Mouse (Mus musculus): Measurements from ENCODE around the gene A830018L16Rik.
"Not testable (repeated sequence)": the region's sequence is repeated elsewhere in the genome, so short reads cannot be mapped to it uniquely, and the experiment has no call there.

Gene A830018L16Rik

DNA sequence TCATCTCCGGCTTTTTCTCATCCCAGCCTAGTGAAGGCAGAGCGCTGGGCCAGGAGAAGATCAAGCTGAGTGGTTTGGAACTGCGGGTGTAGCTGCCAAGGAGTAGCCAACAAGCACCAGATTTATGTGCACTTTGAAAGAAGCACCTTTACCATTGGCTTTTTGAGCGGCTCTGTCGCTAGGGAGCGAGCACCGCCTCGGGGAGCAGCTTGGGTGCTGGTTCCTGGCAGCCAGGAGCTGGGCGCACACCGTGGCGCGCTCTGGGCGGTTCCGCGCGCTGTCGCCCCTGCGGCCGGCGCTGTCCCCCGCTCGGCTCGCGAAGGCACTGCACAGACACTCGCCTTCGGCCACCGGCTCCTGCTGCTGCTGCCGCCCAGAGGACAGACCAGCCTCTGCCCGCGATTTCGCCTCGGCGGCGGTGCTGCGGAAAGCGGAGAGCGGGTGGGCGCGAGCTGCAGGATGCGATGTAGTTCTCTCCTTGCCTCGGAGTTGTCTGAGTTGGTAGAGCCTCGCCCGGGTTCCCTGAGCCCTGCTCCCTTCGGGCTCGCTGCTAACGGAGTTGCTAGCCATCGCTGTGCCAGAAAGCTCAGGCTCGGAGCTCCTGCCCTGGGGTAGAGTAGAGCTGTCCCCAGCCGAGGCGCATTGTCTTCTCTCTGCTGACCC, at the start of gene A830018L16Rik:
A830018L16Rik (plus strand) TSS at position 212 of the 663 bp plus-strand sequence.
- peak in 1 of 2 experiments; percentile 12 for DNase-seq (ENCODE audit: low spot score in 2 of 2)

DNA sequence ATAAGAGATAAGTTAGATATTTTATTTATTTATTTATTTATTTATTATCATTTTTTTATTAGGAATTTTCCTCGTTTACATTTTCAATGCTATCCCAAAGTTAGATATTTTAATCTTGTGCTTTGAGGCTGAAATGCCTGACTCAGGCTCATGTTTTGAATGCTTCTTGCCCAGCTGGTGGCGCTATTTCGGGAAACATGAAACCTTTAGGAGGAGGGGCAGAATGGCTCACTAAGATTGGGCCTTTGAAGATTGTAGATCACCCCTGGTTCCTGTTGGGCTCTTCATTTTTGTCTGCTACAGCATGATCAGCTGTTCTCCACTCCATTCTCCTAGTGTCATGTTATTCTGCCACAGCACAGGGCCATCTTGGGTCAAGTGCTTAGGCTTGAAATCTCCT, 28.1 kb upstream of the A830018L16Rik start:
- no peak for DNase-seq (ENCODE audit: low spot score in 2 of 2)

DNA sequence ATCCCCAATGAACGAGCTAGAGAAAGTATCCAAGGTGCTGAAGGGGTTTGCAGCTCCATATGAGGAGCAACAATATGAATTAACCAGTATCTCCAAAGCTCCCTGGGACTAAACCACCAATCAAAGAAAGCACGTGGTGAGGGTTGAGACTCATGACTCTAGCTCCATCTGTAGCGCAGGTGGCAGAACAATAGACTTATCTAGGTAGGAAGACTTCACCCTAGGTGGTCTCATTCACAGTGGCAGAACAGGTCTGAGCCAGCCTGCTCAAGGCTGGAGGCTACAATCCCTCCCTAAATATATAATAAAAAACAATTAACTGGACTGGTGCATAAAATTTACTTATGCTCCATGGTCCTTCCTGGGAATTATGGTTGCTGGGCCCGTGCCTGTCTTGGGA, 18.5 kb upstream of the A830018L16Rik start:
- DNase-seq (ENCODE audit: low spot score in 2 of 2): no peak

DNA sequence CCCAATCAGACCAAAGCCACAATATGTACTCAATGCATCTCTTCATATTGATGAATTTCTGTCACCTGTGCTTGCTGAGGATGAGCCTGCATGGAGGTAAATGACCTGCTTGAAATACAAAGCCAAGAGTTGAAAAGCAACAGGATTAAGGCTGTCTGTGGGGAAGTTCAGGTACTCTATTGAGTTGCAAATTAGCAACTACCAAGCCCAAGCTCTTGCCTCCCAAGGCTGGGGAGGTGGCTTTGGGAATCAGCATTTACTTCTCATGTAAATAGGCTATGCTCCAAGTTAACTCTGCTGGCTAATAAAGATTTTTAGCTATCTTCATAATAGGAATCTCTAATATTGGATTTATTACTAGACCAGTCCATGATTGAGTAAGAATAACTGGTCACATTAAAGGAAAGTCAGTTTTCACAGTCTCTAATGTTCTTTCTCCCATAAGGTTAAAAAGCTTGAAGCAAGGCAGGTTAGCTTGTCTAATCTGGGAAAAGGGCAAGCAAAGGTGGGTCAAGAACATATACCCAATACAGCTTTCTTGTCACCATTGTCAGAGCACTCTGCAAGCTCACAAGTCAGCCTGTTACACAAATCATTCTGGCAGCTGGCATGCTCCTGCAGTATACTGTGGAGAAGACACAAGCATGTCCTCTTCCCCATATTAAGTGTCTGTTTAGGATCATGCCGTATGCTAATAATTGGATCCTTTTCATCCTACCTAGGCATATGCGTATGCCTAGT, 17.7 kb upstream of the A830018L16Rik start:
- DNase-seq (ENCODE audit: low spot score in 2 of 2): no peak

DNA sequence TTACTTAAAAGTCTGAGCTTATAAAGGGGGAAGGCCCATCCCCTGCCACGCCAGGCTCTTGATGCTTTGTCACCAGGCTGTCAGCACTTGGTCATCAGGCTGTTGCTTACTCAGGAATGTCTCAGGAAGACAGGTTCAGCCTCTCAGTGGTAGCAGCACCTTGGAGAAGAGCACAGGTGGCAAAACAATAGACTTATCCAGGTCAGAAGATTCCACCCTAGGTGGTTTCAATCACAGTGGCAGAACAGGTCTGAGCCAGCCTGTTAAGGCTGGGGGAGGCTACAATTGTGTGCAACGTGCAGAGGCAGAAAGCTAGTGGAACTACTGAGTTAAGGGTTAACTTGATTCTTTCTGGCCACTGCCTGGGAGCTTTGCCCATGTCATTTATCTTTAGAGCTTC, 12.7 kb upstream of the A830018L16Rik start:
- no peak for DNase-seq (ENCODE audit: low spot score in 2 of 2)

DNA sequence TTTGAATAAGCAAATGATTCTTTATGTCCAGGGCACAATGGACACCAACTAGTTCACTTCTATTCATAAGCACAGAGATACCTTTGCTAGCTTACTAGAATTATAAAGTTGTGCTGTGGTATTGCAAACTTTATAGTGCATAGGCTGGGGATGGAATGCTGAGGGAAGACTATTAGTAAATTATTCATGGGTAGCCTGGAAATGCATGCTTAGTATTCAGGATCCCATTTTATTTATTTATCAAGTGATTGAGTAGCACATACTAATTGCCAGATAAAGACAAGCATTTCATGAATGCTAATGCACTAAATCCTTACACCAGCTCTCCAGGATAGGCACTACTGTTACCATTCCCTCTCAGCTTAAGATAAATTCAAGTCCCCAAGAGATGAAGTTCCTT, 8.4 kb upstream of the A830018L16Rik start:
- DNase-seq (ENCODE audit: low spot score in 2 of 2): no peak

DNA sequence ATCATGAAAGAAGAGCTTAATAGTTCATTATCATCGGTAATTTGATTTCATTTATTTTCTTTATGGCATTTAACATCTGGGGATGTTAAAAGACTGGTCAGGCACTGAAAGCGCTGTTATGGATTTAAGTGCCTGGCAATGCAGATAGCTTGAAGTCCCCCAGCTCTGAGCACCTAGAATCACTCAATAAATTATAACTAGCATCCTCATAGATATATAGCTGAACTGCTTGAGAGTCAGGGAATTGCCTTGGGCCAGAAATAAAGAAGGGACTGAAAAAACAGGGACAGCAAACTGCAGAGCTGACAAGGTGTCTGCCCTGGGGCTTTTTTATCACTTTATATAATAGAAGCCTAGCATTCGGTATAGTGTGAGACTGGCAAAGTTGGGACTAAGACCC, 7.9 kb upstream of the A830018L16Rik start:
- no peak for DNase-seq (ENCODE audit: low spot score in 2 of 2)

DNA sequence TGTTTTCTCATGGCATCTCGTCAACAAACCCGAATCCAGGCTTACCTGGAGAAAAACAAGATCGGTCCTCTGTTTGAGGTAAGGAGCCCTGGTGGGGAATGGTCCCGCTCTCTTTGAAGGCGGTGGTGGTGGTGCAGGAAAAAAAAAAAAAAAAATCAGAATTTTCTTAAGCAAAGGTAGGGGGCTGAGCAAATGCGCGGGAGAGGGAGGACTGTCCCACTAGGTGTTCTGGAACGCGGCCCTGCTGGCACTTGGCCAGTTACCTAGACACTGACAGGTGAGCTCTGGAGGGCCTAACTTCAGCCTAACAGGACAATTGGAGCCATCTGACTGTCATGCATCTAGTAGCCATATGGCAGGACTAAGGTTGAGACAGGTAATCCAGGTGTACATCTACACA, 655 bp downstream of the A830018L16Rik start:
- DNase-seq (ENCODE audit: low spot score in 2 of 2): no peak

DNA sequence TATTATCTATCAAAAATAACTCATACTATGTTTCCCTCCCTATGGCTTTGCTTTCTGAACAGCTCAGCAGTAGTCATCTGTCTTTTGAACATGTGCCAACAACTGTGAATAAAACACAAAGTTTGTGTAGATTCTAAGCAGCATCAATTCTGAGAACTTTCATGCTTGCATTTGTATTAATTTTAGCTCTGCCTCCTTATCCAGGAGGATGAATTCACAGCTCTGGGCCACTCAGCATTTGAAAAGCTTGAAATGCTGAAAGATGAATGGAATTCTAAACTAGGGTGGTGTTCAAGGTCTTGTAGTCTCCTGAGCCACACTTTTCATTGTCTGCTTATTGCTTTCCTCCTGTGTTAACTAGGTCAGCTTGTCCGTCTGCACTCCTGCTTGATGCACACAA, 13.4 kb downstream of the A830018L16Rik start:
- DNase-seq (ENCODE audit: low spot score in 2 of 2): no peak

DNA sequence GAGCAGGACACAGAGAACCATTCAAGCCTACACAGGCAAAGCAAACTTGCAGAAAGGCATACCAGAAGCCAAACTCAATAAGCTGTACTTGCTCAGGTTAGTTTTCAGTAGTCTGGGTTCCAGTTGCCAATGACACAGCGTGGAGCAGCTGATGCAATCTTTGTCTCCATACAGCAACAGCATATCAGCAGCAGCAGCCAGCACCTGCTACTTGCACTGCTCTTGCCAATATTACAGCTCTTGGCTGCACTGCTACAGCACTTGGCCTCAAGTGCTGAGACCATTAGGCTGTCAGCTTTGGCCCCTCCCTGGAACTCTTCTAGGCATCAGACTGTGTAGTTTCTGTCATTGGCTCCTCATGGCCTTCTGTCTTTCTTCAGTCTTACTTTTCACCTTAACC, 44.4 kb downstream of the A830018L16Rik start:
- DNase-seq (ENCODE audit: low spot score in 2 of 2): no peak

DNA sequence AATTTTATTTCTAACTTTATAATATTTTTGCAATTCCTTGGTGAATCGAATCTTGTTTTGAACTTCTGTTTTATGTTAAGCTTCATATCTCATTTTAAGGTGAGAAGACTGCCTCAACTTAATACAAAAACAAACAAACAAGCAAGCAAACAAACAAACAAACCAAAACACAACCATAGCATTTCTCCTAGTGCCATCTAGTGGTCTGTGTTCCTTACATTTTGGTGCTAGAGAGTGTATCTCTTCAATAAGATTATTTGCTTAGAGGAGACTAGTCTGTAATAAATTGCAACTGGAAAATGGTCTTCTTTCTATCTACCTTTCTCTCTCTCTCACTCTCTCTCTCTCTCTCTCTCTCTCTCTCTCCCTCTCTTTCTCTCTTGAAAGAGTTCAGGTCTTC, 52.4 kb downstream of the A830018L16Rik start:
- DNase-seq (ENCODE audit: low spot score in 2 of 2): no peak

DNA sequence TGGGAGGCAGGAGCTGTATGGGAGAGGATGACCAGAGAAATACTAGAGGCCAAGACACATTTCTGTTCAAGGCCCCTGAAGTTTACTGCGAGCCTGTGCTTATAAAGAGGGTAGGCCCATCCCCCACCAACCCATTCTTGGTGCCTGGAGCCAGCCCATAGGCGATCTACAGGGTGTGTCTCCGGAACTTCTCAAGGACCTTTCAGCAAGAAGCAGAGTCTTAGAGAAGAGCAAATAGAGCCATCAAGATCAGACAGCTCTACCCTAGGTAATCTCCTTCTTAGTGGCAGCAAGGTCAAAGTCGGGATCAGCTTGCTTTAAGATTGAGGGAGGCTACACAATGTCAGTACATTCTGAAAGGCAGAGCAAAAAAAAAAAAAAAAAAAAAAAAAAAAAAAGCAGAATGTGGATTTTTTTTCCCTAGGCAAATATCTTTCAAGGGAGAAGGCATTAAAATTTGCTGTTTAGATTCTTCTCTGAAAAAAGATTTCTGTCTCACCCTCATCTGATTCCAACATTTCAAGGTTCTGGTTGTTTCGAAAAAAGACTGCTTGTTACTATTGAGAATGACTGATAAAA, 53.2 kb downstream of the A830018L16Rik start:
- no peak for DNase-seq (ENCODE audit: low spot score in 2 of 2)

DNA sequence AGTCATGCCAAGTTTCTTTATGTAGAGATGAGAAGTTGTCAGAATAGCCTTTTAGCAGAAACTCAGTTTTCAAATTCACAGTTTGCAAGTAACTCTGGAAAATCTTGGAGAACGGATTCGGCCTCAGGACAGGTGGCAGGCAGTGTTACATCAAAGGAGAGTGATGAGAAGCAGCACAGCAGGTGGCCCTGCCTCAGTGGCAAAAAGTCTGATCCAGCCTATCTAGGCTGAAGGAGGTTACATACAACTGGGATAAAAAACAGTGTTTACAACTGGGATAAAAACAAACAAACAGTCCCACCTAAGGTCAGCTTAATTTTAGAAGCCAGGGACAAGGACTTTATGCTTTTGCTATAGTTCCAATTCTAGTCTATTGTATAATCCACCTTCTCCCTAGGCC, 79.0 kb downstream of the A830018L16Rik start:
- no peak for DNase-seq (ENCODE audit: low spot score in 2 of 2)

DNA sequence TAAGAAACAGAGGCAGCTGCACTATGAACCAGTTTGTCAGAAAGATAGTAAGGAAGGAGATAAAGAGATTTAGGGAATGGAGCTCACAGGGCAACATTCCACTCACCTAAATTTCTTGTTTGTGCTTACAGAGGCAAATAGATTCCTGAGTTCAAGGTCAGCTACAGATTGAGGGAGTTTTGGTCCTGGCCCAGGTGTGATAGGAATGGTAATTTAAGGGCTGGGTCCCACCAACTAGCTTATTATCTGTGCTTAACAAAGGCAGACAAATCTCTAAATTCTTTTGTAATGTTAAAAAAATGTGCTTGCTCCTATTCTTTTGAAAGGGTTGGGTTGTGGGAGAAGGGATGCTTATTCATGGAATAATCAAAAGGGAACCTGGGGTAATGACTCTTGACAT, 87.7 kb downstream of the A830018L16Rik start:
- no peak for DNase-seq (ENCODE audit: low spot score in 2 of 2)

DNA sequence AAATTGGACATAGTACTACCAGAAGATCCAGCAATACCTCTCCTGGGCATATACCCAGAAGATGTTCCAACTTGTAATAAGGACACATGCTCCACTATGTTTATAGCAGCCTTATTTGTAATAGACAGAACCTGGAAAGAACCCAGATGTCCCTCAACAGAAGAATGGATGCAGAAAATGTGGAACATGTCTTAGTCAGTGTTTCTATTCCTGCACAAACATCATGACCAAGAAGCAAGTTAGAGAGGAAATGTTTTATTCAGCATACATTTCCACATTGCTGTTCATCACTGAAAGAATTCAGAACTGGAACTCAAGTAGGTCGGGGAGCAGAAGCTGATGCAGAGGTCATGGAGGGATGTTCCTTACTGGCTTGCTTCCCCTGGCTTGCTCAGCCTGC, 135.9 kb downstream of the A830018L16Rik start:
- DNase-seq (ENCODE audit: low spot score in 2 of 2): not testable (repeated sequence)

DNA sequence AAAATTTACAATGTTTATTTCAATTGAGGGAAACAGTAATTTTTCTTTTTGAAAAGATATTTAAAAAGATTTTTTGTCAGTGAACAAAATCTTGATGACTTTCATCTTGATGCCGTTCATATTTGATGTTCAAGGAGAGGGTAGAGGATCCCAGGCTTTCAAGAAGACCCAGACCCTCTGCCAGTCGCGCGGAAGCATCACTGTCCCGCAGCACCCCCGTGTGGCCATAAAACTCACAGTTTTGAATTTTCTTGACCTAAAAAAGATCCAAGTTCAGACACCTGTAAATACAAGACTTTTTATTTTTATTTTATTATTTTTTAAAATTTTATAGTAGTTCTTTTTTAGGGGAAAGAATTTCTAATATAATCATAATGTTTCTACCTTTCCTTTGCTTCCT, 151.4 kb downstream of the A830018L16Rik start:
- DNase-seq (ENCODE audit: low spot score in 2 of 2): no peak

DNA sequence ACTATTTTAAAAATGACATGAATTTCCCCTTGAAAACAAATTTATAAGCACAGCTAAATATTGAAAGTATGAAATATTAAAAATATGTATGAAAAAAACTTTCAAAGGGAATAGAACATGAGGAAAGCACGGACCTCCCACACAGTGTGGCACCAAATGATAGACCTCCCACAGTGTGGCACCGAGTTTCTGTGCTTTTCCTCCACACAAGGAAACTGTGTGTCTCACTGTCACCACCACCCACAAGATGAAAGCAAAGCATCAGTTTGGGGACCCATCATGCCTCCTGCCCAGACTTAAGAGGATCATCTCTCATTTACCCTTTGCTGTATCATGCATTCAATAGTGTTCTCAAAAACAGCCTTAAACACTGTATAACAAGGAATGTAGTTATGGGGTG, 152.8 kb downstream of the A830018L16Rik start:
- DNase-seq (ENCODE audit: low spot score in 2 of 2): no peak

DNA sequence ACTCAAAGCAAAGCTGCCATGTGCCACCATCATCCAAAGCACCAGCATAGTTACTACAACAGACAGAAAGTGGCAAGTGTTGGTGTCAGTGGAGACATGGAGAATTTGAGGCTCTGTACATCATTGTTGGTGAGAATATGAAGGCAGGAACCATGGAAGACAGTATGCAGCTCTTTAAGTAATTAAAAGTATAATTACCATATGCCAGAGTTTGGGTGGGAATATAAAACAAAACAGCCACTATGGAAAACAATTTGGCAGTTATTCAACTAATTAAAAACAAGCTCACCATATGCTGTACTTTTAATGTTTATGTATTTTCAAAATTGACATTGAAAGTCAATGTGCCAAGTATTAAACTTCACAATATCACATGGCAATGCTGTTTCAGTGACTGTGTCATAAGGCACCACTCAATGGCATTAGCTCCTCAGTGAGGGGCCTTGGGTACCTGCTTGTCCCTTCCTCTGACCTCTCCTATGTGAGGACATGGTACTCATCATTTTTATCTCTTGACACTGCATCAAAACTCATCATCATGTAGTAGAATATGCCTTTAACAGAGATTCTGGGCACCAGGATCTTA, 153.5 kb downstream of the A830018L16Rik start:
- DNase-seq (ENCODE audit: low spot score in 2 of 2): no peak

DNA sequence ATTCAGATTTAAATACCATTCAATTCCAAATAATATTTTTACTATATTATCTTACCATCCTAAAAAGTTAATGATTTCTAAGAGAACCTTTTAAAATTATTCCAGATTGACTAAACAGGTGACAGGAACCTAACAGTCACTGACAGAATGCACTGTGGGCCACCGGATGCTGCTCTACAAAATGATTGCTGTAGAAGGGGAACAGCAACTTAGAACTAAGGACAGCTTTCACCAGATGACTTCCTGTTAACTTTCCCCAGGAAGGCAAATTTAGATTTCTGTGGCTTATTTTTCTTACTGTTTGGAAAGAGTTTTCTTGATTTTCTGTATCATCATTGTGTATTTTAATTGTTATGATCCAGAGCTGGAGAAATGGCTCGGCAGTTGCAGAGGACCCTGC, 156.4 kb downstream of the A830018L16Rik start:
- DNase-seq (ENCODE audit: low spot score in 2 of 2): no peak

DNA sequence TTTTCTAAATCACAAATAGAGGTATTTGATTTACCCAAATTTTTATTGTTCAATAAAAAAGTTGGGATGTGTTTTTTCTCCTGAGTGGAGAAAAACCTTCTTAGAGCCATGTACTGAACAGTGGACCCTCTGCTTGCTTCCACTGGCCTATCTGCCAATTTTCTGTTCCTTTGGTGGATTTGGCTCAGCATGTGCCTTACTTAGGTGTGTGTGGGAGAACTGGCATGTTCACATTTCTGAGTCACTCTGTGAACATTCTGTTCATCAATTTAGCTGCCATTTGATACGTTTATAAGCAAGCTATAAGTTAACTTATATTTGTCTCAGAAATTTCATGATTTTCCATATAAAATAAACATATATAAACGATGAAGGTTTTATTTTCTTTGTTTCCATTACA, 159.6 kb downstream of the A830018L16Rik start:
- DNase-seq (ENCODE audit: low spot score in 2 of 2): no peak

DNA sequence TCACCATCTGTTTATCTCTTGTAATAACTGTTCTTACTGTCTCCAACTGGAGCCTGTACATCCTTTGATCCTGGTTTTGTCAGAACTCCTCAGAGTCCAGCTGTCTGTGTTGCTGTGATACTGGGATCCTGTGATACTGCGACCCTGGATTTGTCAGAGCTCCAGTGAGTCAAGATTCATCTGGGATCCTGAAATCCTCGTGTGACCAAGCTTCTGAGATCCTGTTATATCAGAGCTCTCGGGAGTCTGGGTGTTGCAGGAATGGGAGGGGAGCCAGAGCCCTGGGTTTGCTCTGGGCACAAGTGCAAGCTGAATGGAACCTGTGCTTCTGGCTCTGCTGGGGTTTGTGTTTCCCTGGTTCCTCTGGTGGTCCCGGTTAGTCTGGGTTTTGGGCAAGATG, 166.1 kb downstream of the A830018L16Rik start:
- no peak for DNase-seq (ENCODE audit: low spot score in 2 of 2)

DNA sequence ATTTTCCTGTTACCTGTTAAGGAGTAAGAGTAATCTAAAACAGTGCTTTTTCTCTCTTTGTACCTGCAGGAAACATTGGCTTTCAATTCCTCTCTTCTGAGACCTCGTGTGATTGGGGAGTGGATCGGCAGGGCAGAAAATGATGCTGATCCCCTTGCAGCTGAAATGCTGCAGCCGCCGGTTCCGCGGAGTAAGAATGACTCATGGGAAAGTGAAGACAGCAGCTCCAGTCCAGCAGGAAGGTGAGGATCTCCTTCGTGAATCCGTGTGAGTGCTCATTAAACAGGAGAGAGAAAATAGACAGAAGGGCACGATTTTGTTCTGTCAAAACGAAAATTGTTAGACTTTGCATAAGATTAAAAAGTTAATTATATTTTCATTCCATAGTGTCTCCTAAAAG, 174.4 kb downstream of the A830018L16Rik start:
- no peak for DNase-seq (ENCODE audit: low spot score in 2 of 2)

DNA sequence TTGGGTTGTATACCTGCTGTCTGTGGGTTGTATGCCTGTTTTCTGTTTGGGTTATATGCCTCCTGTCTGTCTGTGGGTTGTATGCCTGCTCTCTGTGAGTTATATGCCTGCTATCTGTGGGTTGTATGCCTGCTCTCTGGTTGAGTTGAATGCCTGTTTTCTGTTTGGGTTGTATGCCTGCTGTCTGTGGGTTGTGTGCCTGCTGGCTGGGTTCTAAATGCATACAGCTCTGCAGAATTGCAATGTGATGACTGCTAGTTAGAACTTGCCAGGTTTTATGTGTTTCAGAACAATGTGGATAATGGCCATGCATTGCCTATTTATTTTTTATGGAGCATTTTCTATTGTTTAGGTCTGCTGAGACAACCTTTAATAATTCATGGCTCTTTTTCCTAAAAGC, 236.2 kb downstream of the A830018L16Rik start:
- no peak for DNase-seq (ENCODE audit: low spot score in 2 of 2)
